Mouse (Mus musculus) heart, adult 18-20 months (tissue): ENCODE measurements around the gene Lgi1. TPM values are rescaled to one million over a fixed set of nuclear protein-coding genes. Genes with fewer than 3 reads are reported as not detected.

ENCODE experiments used
- DNase-seq, 2 experiments: peaks; one replicate each; pipeline ENCODE4 v3.0.0; 2021 to 2022; ENCODE audit warnings: mixed read lengths in 1 of 2
- total RNA-seq, 2 experiments: library from RNA; stranded (reverse); gene quantifications; 2 replicates each; pipeline ENCODE4 v1.2.3; 2021

Lgi1 gene
- total RNA-seq, 2 experiments from 2014 or later: 3.3 to 5.3 TPM

GRCm38 (mm10) chr19:38261351-38261750 lies 3.0 kb upstream of the Lgi1 start:
- DNase-seq: peak; percentile 57 to 73

- peak; percentile 27 to 38 for DNase-seq
These were observed 369 bp upstream of the Lgi1 start for GRCm38 (mm10) chr19:38263829-38264504.

GRCm38 (mm10) chr19:38265767-38266166 lies 1.4 kb downstream of the Lgi1 start:
- no peak for DNase-seq

GRCm38 (mm10) chr19:38267469-38267868 lies 3.1 kb downstream of the Lgi1 start:
- peak; percentile 41 to 70 for DNase-seq

- no peak for DNase-seq
These were observed 6.7 kb downstream of the Lgi1 start for GRCm38 (mm10) chr19:38271071-38271470.

GRCm38 (mm10) chr19:38273820-38274219 lies 9.5 kb downstream of the Lgi1 start:
- DNase-seq: no peak

- DNase-seq: no peak
These were observed 10.5 kb downstream of the Lgi1 start for GRCm38 (mm10) chr19:38274747-38275421.

- DNase-seq: no peak
These were observed 11.9 kb downstream of the Lgi1 start for GRCm38 (mm10) chr19:38276226-38276625.

- no peak for DNase-seq
These were observed 15.9 kb downstream of the Lgi1 start for GRCm38 (mm10) chr19:38280242-38280641.

- no peak for DNase-seq
These were observed 18.1 kb downstream of the Lgi1 start for GRCm38 (mm10) chr19:38282407-38282806.

- DNase-seq: no peak
These were observed 24.2 kb downstream of the Lgi1 start for GRCm38 (mm10) chr19:38288556-38288955.

- DNase-seq: no peak
These were observed 27.1 kb downstream of the Lgi1 start for GRCm38 (mm10) chr19:38291432-38291831.

GRCm38 (mm10) chr19:38298018-38298626 lies 33.8 kb downstream of the Lgi1 start:
- no peak for DNase-seq

GRCm38 (mm10) chr19:38308116-38308515 lies 43.8 kb downstream of the Lgi1 start:
- DNase-seq: no peak

- DNase-seq: no peak
These were observed 50.8 kb downstream of the Lgi1 start for GRCm38 (mm10) chr19:38315099-38315498.

GRCm38 (mm10) chr19:38316602-38317313 lies 52.4 kb downstream of the Lgi1 start:
- DNase-seq: peak; percentile 54 to 76

- no peak for DNase-seq
These were observed 54.0 kb downstream of the Lgi1 start for GRCm38 (mm10) chr19:38318308-38318707.

GRCm38 (mm10) chr19:38319168-38319567 lies 54.8 kb downstream of the Lgi1 start:
- DNase-seq: no peak

GRCm38 (mm10) chr19:38320651-38321188 lies 56.4 kb downstream of the Lgi1 start:
- DNase-seq: no peak

- DNase-seq: no peak
These were observed 59.4 kb downstream of the Lgi1 start for GRCm38 (mm10) chr19:38323726-38324125.

GRCm38 (mm10) chr19:38324147-38325028 lies 60.1 kb downstream of the Lgi1 start:
- peak in 1 of 2 experiments; percentile 25 for DNase-seq
